Mouse (Mus musculus) heart, embryonic 11.5 days (tissue): ENCODE data around the gene Tmem165. TPM values are rescaled to one million over a fixed set of nuclear protein-coding genes. Genes with fewer than 3 reads are reported as not detected.

Experiments used
- ATAC-seq: fragments of 200-750 bp; cut with Nextera tagmentation; replicated peaks from 2 replicates; pipeline ENCODE4 v1.8.0; 2017; ENCODE audit warnings: moderate library complexity; ENCODE audit not compliant: insufficient number of reproducible peaks, low FRiP score, low TSS enrichment
- H3K27ac ChIP-seq: fragments of 300-500 bp; sonication (generic); 2 replicates; pipeline ENCODE4 v1.5.1; 2014; ENCODE audit warnings: mild to moderate bottlenecking, low read depth, low read length
- H3K27me3 ChIP-seq: fragments of 300-500 bp; sonication (generic); 2 replicates; pipeline ENCODE4 v1.6.1; 2014; ENCODE audit warnings: mild to moderate bottlenecking, low read length, mixed read lengths; ENCODE audit not compliant: control insufficient read depth, insufficient read depth
- H3K36me3 ChIP-seq: fragments of 300-500 bp; sonication (generic); 2 replicates; pipeline ENCODE4 v1.6.1; 2014; ENCODE audit warnings: mild to moderate bottlenecking, low read length, moderate library complexity, mixed read lengths; ENCODE audit not compliant: control insufficient read depth, insufficient read depth
- H3K4me1 ChIP-seq: fragments of 300-500 bp; sonication (generic); 2 replicates; pipeline ENCODE4 v1.6.1; 2014; ENCODE audit warnings: low read length; ENCODE audit not compliant: control insufficient read depth, insufficient read depth
- H3K4me2 ChIP-seq: fragments of 300-500 bp; sonication (generic); 2 replicates; pipeline ENCODE4 v1.6.1; 2014; ENCODE audit warnings: mild to moderate bottlenecking, moderate library complexity
- H3K4me3 ChIP-seq: fragments of 300-500 bp; sonication (generic); 2 replicates; pipeline ENCODE4 v1.5.1; 2014; ENCODE audit warnings: low read depth, low read length
- H3K9ac ChIP-seq: fragments of 300-500 bp; sonication (generic); 2 replicates; pipeline ENCODE4 v1.6.1; 2014; ENCODE audit warnings: mild to moderate bottlenecking, low read depth, low read length, moderate library complexity
- H3K9me3 ChIP-seq: fragments of 300-500 bp; sonication (generic); replicated peaks from 2 replicates; pipeline ENCODE4 v1.6.1; 2016; ENCODE audit warnings: low read length; ENCODE audit not compliant: control insufficient read depth
- WGBS: fragments of 180-500 bp; shearing (Covaris S2); extraction: QIAGEN DNeasy Blood & Tissue Kit; methylation state at CpG from one replicate; pipeline ENCODE4 v1.1.7; 2014; ENCODE audit not compliant: insufficient replicate concordance; 5-methylcytosine and 5-hydroxymethylcytosine counted together
- polyA plus RNA-seq: library from polyadenylated mRNA; unstranded; fragments of >200 nt; fragmentation: Nextera tagmentation; extraction: Ambion mirVana; gene quantifications from 2 replicates; pipeline ENCODE4 v1.2.1, GENCODE M21; 2014

Tmem165 gene
- polyA plus RNA-seq, 1 experiment from 2014 or later = 87.6 TPM

GRCm38 (mm10) chr5:76140730-76141066 is 43.0 kb upstream of the Tmem165 start:
- peak overlapping the region; percentile 95 for H3K9ac ChIP-seq
- H3K4me1 ChIP-seq = peaks cover 22% of the 10 kb centered on the region
- no peaks in the 10 kb centered on the region for H3K36me3 ChIP-seq
- peak overlapping the region; percentile 82 for H3K4me2 ChIP-seq
- peak; percentile 40 for ATAC-seq
- peak overlapping the region; percentile 98 for H3K27ac ChIP-seq
- H3K27me3 ChIP-seq = no peaks in the 10 kb centered on the region
- peak overlapping the region; percentile 74 for H3K4me3 ChIP-seq
- H3K9me3 ChIP-seq = no peaks in the 10 kb centered on the region
- WGBS = 10% methylated on average over 9 of the region's 9 CpGs

- Histone ChIP-seq H3K4me2 (no peak overlapping the region), H3K9me3 (no peaks in the 10 kb centered on the region), H3K4me1 (peaks cover 20% of the 10 kb centered on the region), H3K27ac (no peak overlapping the region), H3K9ac (no peak overlapping the region), H3K36me3 (no peaks in the 10 kb centered on the region), H3K27me3 (no peaks in the 10 kb centered on the region), H3K4me3 (no peak overlapping the region)
- no peak for ATAC-seq
- 84% methylated on average over 4 of the region's 4 CpGs for WGBS
Measured at GRCm38 (mm10) chr5:76143356-76143755, 40.3 kb upstream of the Tmem165 start.

GRCm38 (mm10) chr5:76146401-76146800 is 37.3 kb upstream of the Tmem165 start:
- 93% methylated on average over 1 of the region's 1 CpGs for WGBS
- no peak for ATAC-seq
- H3K4me2 ChIP-seq = no peak overlapping the region
- no peak overlapping the region for H3K9ac ChIP-seq
- no peak overlapping the region for H3K4me3 ChIP-seq
- no peaks in the 10 kb centered on the region for H3K27me3 ChIP-seq
- H3K36me3 ChIP-seq = peaks cover 4% of the 10 kb centered on the region
- no peak overlapping the region for H3K27ac ChIP-seq
- no peaks in the 10 kb centered on the region for H3K9me3 ChIP-seq
- H3K4me1 ChIP-seq = 0 out of 2 replicates have a peak, but pooled peaks cover 1% of the 10 kb centered on the region

GRCm38 (mm10) chr5:76149436-76149835 is 34.2 kb upstream of the Tmem165 start:
- WGBS = 85% methylated on average over 6 of the region's 6 CpGs
- H3K9me3 ChIP-seq = no peaks in the 10 kb centered on the region
- no peak overlapping the region for H3K4me3 ChIP-seq
- H3K4me2 ChIP-seq = no peak overlapping the region
- peaks cover 4% of the 10 kb centered on the region for H3K36me3 ChIP-seq
- no peak for ATAC-seq
- peaks cover 3% of the 10 kb centered on the region; the same call in 1 of the 2 replicates for H3K4me1 ChIP-seq
- no peak overlapping the region for H3K9ac ChIP-seq
- H3K27me3 ChIP-seq = no peaks in the 10 kb centered on the region
- no peak overlapping the region for H3K27ac ChIP-seq

- H3K4me2 ChIP-seq = no peak overlapping the region
- H3K9ac ChIP-seq = no peak overlapping the region
- H3K27me3 ChIP-seq = no peaks in the 10 kb centered on the region
- no peak for ATAC-seq
- 91% methylated on average over 6 of the region's 6 CpGs for WGBS
- H3K4me1 ChIP-seq = peaks cover 11% of the 10 kb centered on the region
- H3K27ac ChIP-seq = no peak overlapping the region
- H3K36me3 ChIP-seq = peaks cover 4% of the 10 kb centered on the region
- no peak overlapping the region for H3K4me3 ChIP-seq
- H3K9me3 ChIP-seq = no peaks in the 10 kb centered on the region
Measured at GRCm38 (mm10) chr5:76152956-76153355, 30.7 kb upstream of the Tmem165 start.

GRCm38 (mm10) chr5:76153430-76153829 is 30.2 kb upstream of the Tmem165 start:
- Histone ChIP-seq H3K27me3 (no peaks in the 10 kb centered on the region), H3K4me2 (no peak overlapping the region), H3K4me1 (peaks cover 11% of the 10 kb centered on the region), H3K9me3 (no peaks in the 10 kb centered on the region), H3K36me3 (peaks cover 4% of the 10 kb centered on the region), H3K9ac (no peak overlapping the region), H3K27ac (no peak overlapping the region), H3K4me3 (no peak overlapping the region)
- ATAC-seq = no peak
- WGBS = 86% methylated on average over 11 of the region's 11 CpGs

GRCm38 (mm10) chr5:76154434-76155165 is 29.1 kb upstream of the Tmem165 start:
- Histone ChIP-seq H3K4me2 (peak overlapping the region; percentile 27), H3K9me3 (no peaks in the 10 kb centered on the region), H3K27me3 (no peaks in the 10 kb centered on the region), H3K36me3 (peaks cover 4% of the 10 kb centered on the region), H3K9ac (no peak overlapping the region), H3K4me3 (no peak overlapping the region), H3K4me1 (peaks cover 11% of the 10 kb centered on the region), H3K27ac (peak overlapping the region; percentile 59)
- no peak; the same call in 1 of the 2 replicates for ATAC-seq
- WGBS = 62% methylated on average over 21 of the region's 21 CpGs

- ATAC-seq = no peak
- no peaks in the 10 kb centered on the region for H3K36me3 ChIP-seq
- H3K27me3 ChIP-seq = no peaks in the 10 kb centered on the region
- no peaks in the 10 kb centered on the region for H3K9me3 ChIP-seq
- H3K4me3 ChIP-seq = no peak overlapping the region
- no peak overlapping the region for H3K4me2 ChIP-seq
- peaks cover 10% of the 10 kb centered on the region for H3K4me1 ChIP-seq
- WGBS = 65% methylated on average over 6 of the region's 6 CpGs
- H3K9ac ChIP-seq = no peak overlapping the region
- no peak overlapping the region for H3K27ac ChIP-seq
Measured at GRCm38 (mm10) chr5:76159555-76159954, 24.1 kb upstream of the Tmem165 start.

GRCm38 (mm10) chr5:76160086-76160485 is 23.6 kb upstream of the Tmem165 start:
- H3K9me3 ChIP-seq = no peaks in the 10 kb centered on the region
- H3K36me3 ChIP-seq = no peaks in the 10 kb centered on the region
- H3K4me3 ChIP-seq = no peak overlapping the region
- no peak overlapping the region for H3K27ac ChIP-seq
- H3K27me3 ChIP-seq = no peaks in the 10 kb centered on the region
- H3K9ac ChIP-seq = no peak overlapping the region
- WGBS = 17% methylated on average over 3 of the region's 3 CpGs
- no peak overlapping the region for H3K4me2 ChIP-seq
- no peak for ATAC-seq
- peaks cover 8% of the 10 kb centered on the region for H3K4me1 ChIP-seq
